Mouse (Mus musculus): ENCODE measurements at regions not wholly inside any gene's neighbourhood (a gene's known extent, or its start where the extent isn't known, plus 50 kb on each side); places are given as distances from the start of the nearest gene placed in this dataset.

DNA sequence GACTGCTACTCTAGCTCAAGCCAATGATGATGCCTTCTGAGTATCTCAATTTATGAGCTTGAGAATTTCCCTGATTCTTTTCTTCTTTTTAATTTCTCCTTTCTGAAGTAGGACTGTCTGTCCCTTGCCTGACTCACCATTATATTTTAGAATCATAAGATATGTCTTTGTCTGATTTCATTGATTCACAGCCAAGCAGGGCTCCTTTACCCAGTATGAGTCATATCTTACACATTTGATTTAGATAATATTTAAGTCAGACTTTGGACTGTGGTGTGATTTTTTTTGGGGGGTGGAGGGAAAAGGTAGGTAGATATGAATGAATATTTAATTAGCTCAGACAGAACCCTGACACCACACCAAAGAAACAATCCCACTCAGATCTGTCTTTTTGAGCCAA, 547.2 kb upstream of the Frg1 start:
- TF ChIP-seq POLR2A (IDR thresholded peaks at IDR 0.05; ENCODE audit: low read depth, low read length) (no peak), CTCF (conservative IDR thresholded peaks at IDR 0.05; ENCODE audit: insufficient read depth, insufficient read length, low read depth, low read length) (no peak)

Measured in kidney, adult 2 months (tissue).